Mouse (Mus musculus): Measurements from ENCODE around the gene Ifit3. TPM values are rescaled to one million over a fixed set of nuclear protein-coding genes. Genes with fewer than 3 reads are reported as not detected.

The Ifit3 gene
- total RNA-seq, 2 experiments from 2014 or later, result 0.89 to 1.4 TPM

DNA sequence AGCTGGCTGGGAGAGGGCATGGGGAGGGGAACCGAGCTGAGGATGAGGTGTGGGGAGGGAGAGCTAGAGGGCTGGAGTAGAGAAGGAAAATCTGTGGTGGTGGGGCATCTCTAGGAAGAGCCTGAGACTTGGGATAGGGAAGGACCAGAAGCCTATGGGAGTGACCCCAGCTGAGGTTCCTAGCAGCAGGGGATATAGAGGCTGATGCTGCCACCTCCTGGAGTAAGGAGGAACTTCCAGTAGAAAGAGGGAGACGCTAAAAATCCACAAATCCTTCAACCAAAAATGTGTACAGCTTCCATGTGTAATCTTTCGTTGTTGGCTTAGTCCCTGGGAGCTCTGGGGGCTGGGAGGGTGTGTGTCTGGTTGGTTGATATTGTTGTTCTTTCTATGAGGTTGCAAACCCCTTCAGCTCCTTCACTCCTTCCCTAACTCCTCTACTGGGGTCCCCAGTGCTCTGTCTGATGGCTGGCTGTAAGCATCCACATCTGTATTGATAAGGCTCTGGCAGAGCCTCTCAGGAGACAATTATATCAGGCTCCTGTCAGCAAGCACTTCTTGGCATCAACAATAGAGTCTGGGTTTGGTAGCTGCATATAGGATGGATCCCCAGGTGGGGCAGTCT lies 53.7 kb downstream of the Ifit3 start:
- DNase-seq, result peak; percentile 66 to 83
- intact Hi-C loops (cut with DNase I), result loop anchor here (1.0 to 2.0 kb wide), 4 partner anchors 89 to 392 kb away; no protein-coding TSS in a partner anchor

Other genes with a start within 250 kb of the Ifit3 start
- under 1 TPM in 1 of 2 experiments, not detected in 1; 0.42 TPM for gene Ch25h, start 108.4 kb upstream of the Ifit3 start, total RNA-seq (2021)
- 10 to 100 TPM; 28.6 to 29.1 TPM for gene Lipa, start 56.1 kb upstream of the Ifit3 start, total RNA-seq (2021)
- gene Ifit2, start 32.8 kb upstream of the Ifit3 start, total RNA-seq (2021), result 1 to 10 TPM; 4.9 to 7.3 TPM
- 1 to 10 TPM; 1.1 to 1.3 TPM for gene Ifit1bl1, start 18.4 kb downstream of the Ifit3 start, total RNA-seq (2021)
- under 1 TPM; 0.15 to 0.36 TPM for gene Ifit3b, start 24.4 kb downstream of the Ifit3 start, total RNA-seq (2021)
- gene Ifit1bl2, start 57.2 kb downstream of the Ifit3 start, total RNA-seq (2021), result under 1 TPM; 0.53 to 0.77 TPM
- gene Ifit1, start 57.3 kb downstream of the Ifit3 start, total RNA-seq (2021), result under 1 TPM; 0.12 to 0.62 TPM
- 1 to 10 TPM; 4.7 to 5.8 TPM for gene Slc16a12, start 163.8 kb downstream of the Ifit3 start, total RNA-seq (2021)

Data from heart, postnatal 10 days (tissue).